Mouse (Mus musculus) leukemia stem cell, adult 10-12 weeks (primary cell): ENCODE measurements around the gene Gm20379. TPM values are rescaled to one million over a fixed set of nuclear protein-coding genes. Genes with fewer than 3 reads are reported as not detected.

Experiments used
- polyA plus RNA-seq: library from polyadenylated mRNA; stranded (reverse); fragments of >175 nt; gene quantifications from 2 replicates; pipeline ENCODE4 v1.2.3, GENCODE M21; 2012; ENCODE audit warnings: low replicate concordance

Gene Gm20379
- polyA plus RNA-seq = 0.19 TPM in 1 of 2 replicates, not detected in the other

GRCm38 (mm10) chr13:92305680-92306079, at the start of gene Gm20379:
TSS of gene Gm20379 (plus strand) at chr13:92305980.

GRCm38 (mm10) chr13:92354456-92355271, 48.9 kb downstream of the Gm20379 start, which contains the start of the genes Dhfr and Msh3:
TSS of gene Dhfr (plus strand) at chr13:92354726.
TSS of gene Msh3 (minus strand) at chr13:92355003.

Other genes with a start within 250 kb of the Gm20379 start
- gene Rasgrf2, start 174.3 kb upstream of the Gm20379 start, polyA plus RNA-seq = 0.12 and 0.16 TPM in 2 replicates
- 0.52 and 2.0 TPM in 2 replicates for gene Dhfr, start 48.7 kb downstream of the Gm20379 start, polyA plus RNA-seq
- 13.0 and 15.6 TPM in 2 replicates for gene Msh3, start 49.0 kb downstream of the Gm20379 start, polyA plus RNA-seq
- 0.05 TPM in 1 of 2 replicates, not detected in the other for gene Ankrd34b, start 119.9 kb downstream of the Gm20379 start, polyA plus RNA-seq
- 0.19 and 0.20 TPM in 2 replicates for gene Fam151b, start 178.0 kb downstream of the Gm20379 start, polyA plus RNA-seq
- 0.16 and 0.47 TPM in 2 replicates for gene Zfyve16, start 224.9 kb downstream of the Gm20379 start, polyA plus RNA-seq